Mouse (Mus musculus) cerebellum, adult 2 months (tissue): ENCODE measurements around the gene Ift52.

Experiments used
- CTCF ChIP-seq: fragments of 200-500 bp; IDR thresholded peaks from 2 replicates; pipeline ENCODE4 v1.5.1; 2011; ENCODE audit warnings: low read depth, mild to moderate bottlenecking, control low read depth, low read length, moderate library complexity, borderline replicate concordance; ENCODE audit not compliant: insufficient read depth
- POLR2A ChIP-seq: fragments of 200-500 bp; IDR thresholded peaks from 2 replicates; pipeline ENCODE4 v1.6.1; 2011; ENCODE audit warnings: low read length, control low read depth, borderline replicate concordance; ENCODE audit not compliant: insufficient read depth

GRCm38 (mm10) chr2:163074808-163075207 is 57.7 kb downstream of the Ift52 start:
- TF ChIP-seq CTCF (no peak), POLR2A (no peak)
